Mouse (Mus musculus) liver, embryonic 18 days (tissue): ENCODE measurements around the gene Sp1. TPM values are rescaled to one million over a fixed set of nuclear protein-coding genes. Genes with fewer than 3 reads are reported as not detected.

Source experiments
- polyA plus RNA-seq: library from polyadenylated mRNA; depleted of rRNA; stranded (reverse); fragments of >200 nt; gene quantifications from 2 replicates; pipeline ENCODE4 v1.2.3, GENCODE M21; 2012; rRNA removed

Gene Sp1
- polyA plus RNA-seq = 8.2 and 8.8 TPM in 2 replicates

DNA sequence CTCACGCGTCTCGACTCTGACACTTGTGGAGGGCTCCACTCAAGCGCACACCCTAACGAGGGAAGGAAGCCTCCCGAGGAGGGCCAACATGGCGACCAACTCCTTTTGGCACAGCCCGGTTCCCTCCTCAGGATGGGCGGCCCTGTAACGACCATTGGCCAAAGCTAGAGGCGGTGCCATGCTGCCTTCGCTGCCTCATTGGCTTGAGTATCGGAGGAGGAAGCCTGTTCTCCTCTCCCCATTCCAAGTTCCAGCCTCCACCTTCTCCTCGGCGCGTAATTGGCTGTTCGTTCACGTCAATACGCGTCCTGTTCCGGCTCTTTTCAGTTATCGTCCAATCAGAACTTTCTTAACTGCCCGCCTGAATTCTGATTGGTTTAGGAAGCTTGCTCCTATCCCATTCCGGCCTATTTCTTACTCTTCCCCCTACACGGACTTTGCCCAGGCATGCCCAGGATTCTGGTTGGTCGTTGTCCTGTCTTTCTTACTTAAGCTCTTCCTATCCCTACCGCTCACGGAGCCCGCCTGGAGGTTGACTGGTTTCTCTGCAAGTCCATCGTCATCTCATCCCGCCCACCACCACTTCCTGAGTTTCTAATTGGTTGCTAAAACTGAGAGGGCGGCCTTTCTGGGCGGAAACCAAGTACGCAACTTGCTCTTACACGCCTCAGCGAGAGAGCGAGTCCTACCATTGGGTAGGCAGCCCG lies at the start of gene Sp1:
Gene Sp1 (plus strand): TSS at position 655 of the 707 bp plus-strand sequence.

GRCm38 (mm10) chr15:102366733-102367344 lies 39.1 kb upstream of the Sp1 start, which contains the start of gene Sp7:
Sp7 (minus strand) TSS chr15:102367182.

DNA sequence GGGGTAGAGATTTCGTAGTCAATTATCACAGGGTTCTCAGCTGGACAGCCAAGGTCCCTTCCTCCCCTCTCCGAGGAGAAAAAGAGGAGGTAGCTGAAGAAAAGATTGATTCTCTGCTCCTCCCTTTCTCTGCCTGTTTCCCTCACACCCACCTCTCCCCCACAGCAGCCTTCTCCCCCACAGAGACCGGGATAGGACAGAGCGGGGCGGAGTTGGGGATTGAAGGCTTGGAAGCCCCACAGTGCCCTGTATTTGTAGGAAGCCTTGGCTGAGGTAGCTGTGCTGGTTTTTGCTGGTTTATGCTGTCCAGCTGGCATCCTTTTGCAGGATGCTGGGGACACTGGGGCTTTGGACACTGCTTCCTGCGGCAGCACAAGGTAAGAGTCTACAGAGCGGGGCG lies 39.2 kb downstream of the Sp1 start, which contains the start of gene Amhr2:
Gene Amhr2 (plus strand): TSS at position 222 of the 400 bp plus-strand sequence.

GRCm38 (mm10) chr15:102458904-102459317 lies 53.0 kb downstream of the Sp1 start, which contains the start of gene Prr13:
Prr13 (plus strand) TSS chr15:102459028.

DNA sequence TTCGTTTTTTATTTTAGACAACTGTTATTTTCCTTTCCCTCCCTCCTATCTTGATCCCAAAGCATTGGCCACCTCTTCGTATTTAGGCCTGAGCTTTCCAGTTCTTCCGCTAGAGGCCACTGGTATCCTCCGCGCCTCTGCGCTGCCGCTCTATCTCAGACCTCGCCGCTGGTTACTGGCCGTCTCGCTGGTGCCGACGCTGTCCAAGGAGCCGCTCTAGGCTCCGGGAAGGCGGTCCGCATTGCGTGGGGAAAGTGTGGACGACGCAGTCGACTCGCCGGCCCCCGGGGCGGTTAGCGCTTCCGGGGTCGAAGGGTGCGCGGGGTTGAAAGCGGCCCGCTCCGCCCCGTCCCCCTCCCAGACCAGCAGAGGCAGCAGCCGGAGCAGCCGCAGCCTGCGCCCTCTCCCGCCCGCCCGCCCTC lies 64.3 kb downstream of the Sp1 start, which contains the start of gene Pcbp2:
Gene Pcbp2 (plus strand): TSS at position 357 of the 422 bp plus-strand sequence.

Other genes starting within 250 kb of the Sp1 start
- gene Zfp740, start 202.9 kb upstream of the Sp1 start, polyA plus RNA-seq = 17.1 and 18.6 TPM in 2 replicates
- gene Csad, start 201.4 kb upstream of the Sp1 start, polyA plus RNA-seq = 137 and 161 TPM in 2 replicates
- gene Itgb7, start 174.2 kb upstream of the Sp1 start, polyA plus RNA-seq = 2.8 and 2.9 TPM in 2 replicates
- gene Rarg, start 148.6 kb upstream of the Sp1 start, polyA plus RNA-seq = 3.1 and 3.6 TPM in 2 replicates
- gene Gm9918, start 135.6 kb upstream of the Sp1 start, polyA plus RNA-seq = 0.01 and 0.02 TPM in 2 replicates
- gene Mfsd5, start 126.7 kb upstream of the Sp1 start, polyA plus RNA-seq = 14.0 and 14.1 TPM in 2 replicates
- 8.2 and 8.8 TPM in 2 replicates for gene Espl1, start 109.9 kb upstream of the Sp1 start, polyA plus RNA-seq
- gene Pfdn5, start 80.0 kb upstream of the Sp1 start, polyA plus RNA-seq = 87.7 and 89.5 TPM in 2 replicates
- 25.2 and 28.0 TPM in 2 replicates for gene Myg1, start 74.4 kb upstream of the Sp1 start, polyA plus RNA-seq
- gene Aaas, start 55.4 kb upstream of the Sp1 start, polyA plus RNA-seq = 18.3 and 19.1 TPM in 2 replicates
- gene Sp7, start 39.0 kb upstream of the Sp1 start, polyA plus RNA-seq = 0.01 TPM in 2 replicates
- 0.02 and 0.06 TPM in 2 replicates for gene Amhr2, start 39.2 kb downstream of the Sp1 start, polyA plus RNA-seq
- 81.6 and 90.5 TPM in 2 replicates for gene Prr13, start 52.9 kb downstream of the Sp1 start, polyA plus RNA-seq
- gene Pcbp2, start 64.4 kb downstream of the Sp1 start, polyA plus RNA-seq = 168 and 201 TPM in 2 replicates
- not detected in 2 replicates for gene Gm10337, start 97.6 kb downstream of the Sp1 start, polyA plus RNA-seq
- 1.1 and 1.5 TPM in 2 replicates for gene Map3k12, start 110.9 kb downstream of the Sp1 start, polyA plus RNA-seq
- 32.8 and 33.5 TPM in 2 replicates for gene Tarbp2, start 112.0 kb downstream of the Sp1 start, polyA plus RNA-seq
- 0.95 and 1.7 TPM in 2 replicates for gene Npff, start 118.8 kb downstream of the Sp1 start, polyA plus RNA-seq
- gene Gm28047, start 218.9 kb downstream of the Sp1 start, polyA plus RNA-seq = 0.02 TPM in 1 of 2 replicates, not detected in the other
- 13.2 and 18.9 TPM in 2 replicates for gene Atf7, start 219.3 kb downstream of the Sp1 start, polyA plus RNA-seq